Mouse (Mus musculus) heart, adult 2 months (tissue): ENCODE measurements around the gene Ly6g6f.

Experiments used
- CTCF ChIP-seq: fragments of 200-600 bp; IDR thresholded peaks from 2 replicates; pipeline ENCODE4 v1.8.1; 2022; ENCODE audit warnings: antibody characterized with exemption, mild to moderate bottlenecking, moderate library complexity
- EP300 ChIP-seq: fragments of 200-500 bp; IDR thresholded peaks from 2 replicates; pipeline ENCODE4 v1.6.1; 2011; ENCODE audit warnings: low read depth, low read length, control low read depth; ENCODE audit not compliant: insufficient read depth

DNA sequence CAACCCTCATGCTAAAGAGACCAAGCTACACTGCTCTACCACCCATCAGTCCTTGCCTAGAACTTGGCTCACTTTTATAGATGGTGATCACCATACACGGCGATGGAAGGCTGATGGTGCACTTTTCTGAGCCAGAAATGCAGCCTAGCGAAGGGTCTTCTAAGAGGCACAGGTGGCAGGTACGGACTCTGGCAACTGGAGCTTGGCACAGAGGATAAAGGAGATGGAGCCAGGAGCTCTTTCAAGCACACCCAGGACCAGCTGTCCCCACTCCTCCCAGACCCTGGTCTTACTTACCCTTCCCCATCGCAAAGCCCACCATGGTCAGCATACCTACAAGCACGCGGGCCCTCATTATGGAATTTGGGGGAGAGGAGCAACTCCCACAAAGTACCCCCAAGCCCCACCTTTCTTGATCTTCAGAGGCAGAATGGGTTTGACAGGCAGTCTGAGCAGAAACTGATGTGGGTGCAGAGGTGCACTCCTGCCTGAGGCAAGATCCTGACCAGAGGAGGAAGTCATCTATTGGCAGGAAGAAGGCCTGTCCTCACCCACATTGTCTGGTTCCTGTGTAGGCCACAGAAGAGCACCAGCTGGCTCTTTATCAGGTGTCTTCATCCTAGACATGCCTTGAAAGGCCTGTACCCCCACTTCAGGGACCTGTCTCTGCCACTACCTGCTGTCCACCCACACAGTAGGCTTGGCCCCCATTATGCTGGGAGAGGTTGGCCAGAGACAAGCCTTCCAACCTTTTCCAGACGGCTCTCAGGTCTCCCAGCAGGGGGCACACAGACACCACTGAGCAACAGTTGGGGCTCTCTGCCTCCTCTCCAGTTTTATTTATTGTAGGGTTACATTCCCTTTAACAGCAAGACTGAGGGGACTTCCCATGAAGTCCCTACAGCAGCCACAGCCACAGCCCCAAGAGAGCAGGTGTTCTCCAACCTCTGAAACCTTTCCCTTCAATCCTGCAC is 29.9 kb upstream of the Ly6g6f start, which contains the start of gene Ly6g5b:
- no peak for TF ChIP-seq EP300
- TF ChIP-seq CTCF, result peak; percentile 56
